ENCODE assay signal across 8 mouse cellular contexts in genomic region chr7:118518687-118519086, GRCm38 (mm10). TPM values are rescaled to one million over a fixed set of nuclear protein-coding genes. Genes with fewer than 3 reads are reported as not detected.
DNase-seq lines count a peak whose midpoint lies in the region; ATAC-seq and TF ChIP-seq lines count a peak whose summit lies in the region.

No protein-coding gene starts in this region.

- no peaks in the 10 kb centered on the region for H3K4me1 ChIP-seq in intestine, postnatal 0 days (replicated peaks; ENCODE audit: control insufficient read depth, insufficient read depth, low read length)
- H3K4me1 ChIP-seq in limb, embryonic 11.5 days (ENCODE audit: control insufficient read depth, insufficient read depth, low read length) = no peaks in the 10 kb centered on the region
- H3K4me1 ChIP-seq in midbrain, embryonic 13.5 days (replicated peaks) = no peaks in the 10 kb centered on the region
- H3K4me1 ChIP-seq in small intestine, adult 2 months (ENCODE audit: control insufficient read depth, insufficient read depth, insufficient read length, low read length) = no peaks in the 10 kb centered on the region; the same call in 1 of the 2 replicates

- peak; percentile 66 for ATAC-seq in intestine, postnatal 0 days
- peak; percentile 81 for ATAC-seq in limb, embryonic 11.5 days (ENCODE audit: insufficient number of reproducible peaks, low FRiP score, low TSS enrichment, low read depth)
- ATAC-seq in midbrain, embryonic 13.5 days = peak; percentile 70

- H3K27ac ChIP-seq in intestine, postnatal 0 days (ENCODE audit: low read depth, low read length) = no peak overlapping the region
- no peak overlapping the region for H3K27ac ChIP-seq in limb, embryonic 11.5 days (replicated peaks; ENCODE audit: low read depth, low read length)
- H3K27ac ChIP-seq in midbrain, embryonic 13.5 days = no peak overlapping the region
- H3K27ac ChIP-seq in small intestine, adult 2 months (ENCODE audit: insufficient read depth, low read depth, low read length) = no peak overlapping the region

- no peak overlapping the region for H3K4me2 ChIP-seq in intestine, postnatal 0 days (replicated peaks; ENCODE audit: low read depth)
- no peak overlapping the region for H3K4me2 ChIP-seq in limb, embryonic 11.5 days (ENCODE audit: low read depth, severe bottlenecking)
- H3K4me2 ChIP-seq in midbrain, embryonic 13.5 days (replicated peaks) = no peak overlapping the region

- no peak for TF ChIP-seq POLR2A in small intestine, adult 2 months (IDR thresholded peaks at IDR 0.05; ENCODE audit: low read depth, low read length)

- H3K9me3 ChIP-seq in intestine, postnatal 0 days (ENCODE audit: control insufficient read depth) = no peaks in the 10 kb centered on the region
- H3K9me3 ChIP-seq in limb, embryonic 11.5 days (ENCODE audit: control insufficient read depth, low read length) = no peaks in the 10 kb centered on the region
- H3K9me3 ChIP-seq in midbrain, embryonic 13.5 days = no peaks in the 10 kb centered on the region

- no peak overlapping the region for H3K9ac ChIP-seq in intestine, postnatal 0 days (ENCODE audit: low read depth, low read length)
- no peak overlapping the region for H3K9ac ChIP-seq in limb, embryonic 11.5 days (ENCODE audit: low read length)
- H3K9ac ChIP-seq in midbrain, embryonic 13.5 days (replicated peaks) = no peak overlapping the region

- DNase-seq in left cerebral cortex, adult 18-20 months (ENCODE audit: low spot score in 2 of 2) = peak; percentile 78 to 80
- DNase-seq in left cerebral cortex, adult 11 months (ENCODE audit: low spot score) = no peak
- DNase-seq in embryo, embryonic 11.5 days (ENCODE audit: low read depth, low spot score) = peak; percentile 54
- DNase-seq in heart, adult 11 months = peak; percentile 95
- peak; percentile 88 for DNase-seq in limb, embryonic 11.5 days (ENCODE audit: low spot score)

- H3K4me3 ChIP-seq in intestine, postnatal 0 days (ENCODE audit: low read depth, low read length) = no peak overlapping the region
- no peak overlapping the region for H3K4me3 ChIP-seq in limb, embryonic 11.5 days (ENCODE audit: low read depth, low read length)
- no peak overlapping the region for H3K4me3 ChIP-seq in midbrain, embryonic 13.5 days (replicated peaks)
- H3K4me3 ChIP-seq in small intestine, adult 2 months (ENCODE audit: low read depth, low read length) = no peak overlapping the region

- TF ChIP-seq CTCF in intestine, postnatal 0 days (IDR thresholded peaks at IDR 0.05; ENCODE audit: low read depth) = peak; percentile 99
- peak; percentile 85 for TF ChIP-seq CTCF in small intestine, adult 2 months (IDR thresholded peaks at IDR 0.05; ENCODE audit: extremely low read depth, insufficient read length, insufficient replicate concordance, low read depth, low read length)

- peaks cover 8% of the 10 kb centered on the region; the same call in 1 of the 2 replicates for H3K36me3 ChIP-seq in intestine, postnatal 0 days (ENCODE audit: control insufficient read depth, insufficient read depth)
- H3K36me3 ChIP-seq in limb, embryonic 11.5 days (ENCODE audit: control insufficient read depth, insufficient read depth, low read length) = no peaks in the 10 kb centered on the region
- H3K36me3 ChIP-seq in midbrain, embryonic 13.5 days = peaks cover 7% of the 10 kb centered on the region; the same call in 1 of the 2 replicates
- H3K36me3 ChIP-seq in small intestine, adult 2 months (ENCODE audit: control insufficient read depth, insufficient read depth, low read length) = no peaks in the 10 kb centered on the region

- no peaks in the 10 kb centered on the region for H3K27me3 ChIP-seq in intestine, postnatal 0 days (replicated peaks; ENCODE audit: control insufficient read depth, insufficient read depth, low read length)
- H3K27me3 ChIP-seq in limb, embryonic 11.5 days (ENCODE audit: control insufficient read depth, insufficient read depth, low read length) = no peaks in the 10 kb centered on the region
- 0 out of 2 replicates have a peak, but pooled peaks cover 3% of the 10 kb centered on the region for H3K27me3 ChIP-seq in midbrain, embryonic 13.5 days
- H3K27me3 ChIP-seq in small intestine, adult 2 months (ENCODE audit: control insufficient read depth, insufficient read depth, low read length) = no peaks in the 10 kb centered on the region

- WGBS in intestine, postnatal 0 days = 3% methylated on average over 18 of the region's 18 CpGs
- 3% methylated on average over 18 of the region's 18 CpGs for WGBS in limb, embryonic 11.5 days
- 2% methylated on average over 18 of the region's 18 CpGs for WGBS in midbrain, embryonic 13.5 days
- under 1% methylated on average over 18 of the region's 18 CpGs for WGBS in small intestine, adult 2 months

RNA-seq across cellular contexts. Expression of gene Coq7, which starts 14.5 kb away (rescaled TPM):
- 10 to 100 TPM; 31.4 to 41.4 TPM for total RNA-seq in left cerebral cortex, adult 18-20 months (2021)
- polyA plus RNA-seq in intestine, postnatal 0 days (2015; fragmentation: Nextera tagmentation; extraction: Ambion mirVana) = 123 and 139 TPM in 2 replicates
- 106 and 111 TPM in 2 replicates for polyA plus RNA-seq in limb, embryonic 11.5 days (2014; fragmentation: Nextera tagmentation; extraction: Ambion mirVana)
- 98.8 and 110 TPM in 2 replicates for polyA plus RNA-seq in midbrain, embryonic 13.5 days (2015; fragmentation: Nextera tagmentation; extraction: Ambion mirVana)
- polyA plus RNA-seq in small intestine, adult 2 months (2012; rRNA removed) = 26.8 and 45.1 TPM in 2 replicates

RNA-seq across cellular contexts. Expression of gene Itpripl2, which starts 26.9 kb away (rescaled TPM):
- total RNA-seq in left cerebral cortex, adult 18-20 months (2021) = 1 to 10 TPM; 3.5 TPM
- polyA plus RNA-seq in intestine, postnatal 0 days (2015; fragmentation: Nextera tagmentation; extraction: Ambion mirVana) = 4.6 and 5.6 TPM in 2 replicates
- 1.3 TPM in 2 replicates for polyA plus RNA-seq in limb, embryonic 11.5 days (2014; fragmentation: Nextera tagmentation; extraction: Ambion mirVana)
- 0.75 and 0.79 TPM in 2 replicates for polyA plus RNA-seq in midbrain, embryonic 13.5 days (2015; fragmentation: Nextera tagmentation; extraction: Ambion mirVana)
- 12.4 and 31.6 TPM in 2 replicates for polyA plus RNA-seq in small intestine, adult 2 months (2012; rRNA removed)
